Mouse (Mus musculus) thymus, adult 2 months (tissue): Measurements from ENCODE around the gene Phactr1. TPM values are rescaled to one million over a fixed set of nuclear protein-coding genes. Genes with fewer than 3 reads are reported as not detected.

Source experiments
- DNase-seq: peaks from one replicate; pipeline ENCODE4 v3.0.0; 2021
- H3K27ac ChIP-seq: fragments of 200-500 bp; 2 replicates; pipeline ENCODE4 v1.5.1; 2012; ENCODE audit warnings: low read length, control low read depth; ENCODE audit not compliant: control insufficient read depth, insufficient read depth
- H3K27me3 ChIP-seq: fragments of 200-500 bp; 2 replicates; pipeline ENCODE4 v1.6.1; 2012; ENCODE audit warnings: mild to moderate bottlenecking, low read length, moderate library complexity, mixed read lengths; ENCODE audit not compliant: control insufficient read depth, insufficient read depth
- H3K36me3 ChIP-seq: fragments of 200-500 bp; 2 replicates; pipeline ENCODE4 v1.6.1; 2012; ENCODE audit warnings: mild to moderate bottlenecking, low read length, moderate library complexity; ENCODE audit not compliant: control insufficient read depth, insufficient read depth
- H3K4me1 ChIP-seq: fragments of 200-500 bp; replicated peaks from 2 replicates; pipeline ENCODE4 v1.6.1; 2012; ENCODE audit warnings: low read length; ENCODE audit not compliant: control insufficient read depth, insufficient read depth
- H3K4me3 ChIP-seq: fragments of 200-500 bp; 2 replicates; pipeline ENCODE4 v1.5.1; 2012; ENCODE audit warnings: mild to moderate bottlenecking, low read length, control low read depth, moderate library complexity; ENCODE audit not compliant: control insufficient read depth, insufficient read depth
- CTCF ChIP-seq: fragments of 200-500 bp; IDR thresholded peaks from 2 replicates; pipeline ENCODE4 v1.5.1; 2012; ENCODE audit warnings: mild to moderate bottlenecking, control low read depth, low read length, moderate library complexity, borderline replicate concordance; ENCODE audit not compliant: control insufficient read depth, poor library complexity, insufficient read depth; ENCODE audit errors: extremely low read depth
- POLR2A ChIP-seq: fragments of 200-500 bp; IDR thresholded peaks from 2 replicates; pipeline ENCODE4 v1.6.1; 2012; ENCODE audit warnings: mild to moderate bottlenecking, low read length, control low read depth, moderate library complexity; ENCODE audit not compliant: control insufficient read depth, poor library complexity, insufficient read depth; ENCODE audit errors: extremely low read depth
- WGBS: fragments of 180-500 bp; shearing (Covaris S2); methylation state at CpG from one replicate; pipeline ENCODE4 v1.1.7; 2018; 5-methylcytosine and 5-hydroxymethylcytosine counted together
- polyA plus RNA-seq: library from polyadenylated mRNA; depleted of rRNA; stranded (reverse); fragments of >200 nt; gene quantifications from 2 replicates; pipeline ENCODE4 v1.2.3, GENCODE M21; 2012

The Phactr1 gene
- polyA plus RNA-seq, 1 experiment, result 0.82 TPM

DNA sequence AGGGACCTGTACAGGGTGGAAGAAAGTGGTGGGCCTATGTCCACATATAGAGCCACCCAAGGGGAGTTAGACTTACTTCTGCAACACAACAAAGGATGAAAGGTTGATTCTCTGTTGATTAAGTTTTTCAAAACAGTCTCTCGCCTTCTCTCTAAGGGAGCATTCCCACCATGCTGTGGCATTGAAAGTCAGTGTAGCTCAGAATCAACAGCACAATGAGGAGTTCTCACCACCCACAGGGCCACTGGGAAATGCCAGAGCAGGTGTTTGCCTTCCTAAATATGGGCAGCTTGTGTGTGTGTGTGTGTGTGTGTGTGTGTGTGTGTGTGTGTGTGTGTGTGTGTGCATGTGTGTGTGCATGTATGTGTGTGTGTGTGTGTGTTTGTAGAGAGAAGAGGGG lies 347.1 kb downstream of the Phactr1 start:
- DNase-seq, result no peak
- TF ChIP-seq CTCF (no peak), POLR2A (no peak)
- Histone ChIP-seq H3K27me3 (no peaks in the 10 kb centered on the region), H3K36me3 (no peaks in the 10 kb centered on the region), H3K4me1 (no peaks in the 10 kb centered on the region), H3K4me3 (no peak overlapping the region), H3K27ac (no peak overlapping the region)
- 80% methylated on average over 1 of the region's 1 CpGs for WGBS

DNA sequence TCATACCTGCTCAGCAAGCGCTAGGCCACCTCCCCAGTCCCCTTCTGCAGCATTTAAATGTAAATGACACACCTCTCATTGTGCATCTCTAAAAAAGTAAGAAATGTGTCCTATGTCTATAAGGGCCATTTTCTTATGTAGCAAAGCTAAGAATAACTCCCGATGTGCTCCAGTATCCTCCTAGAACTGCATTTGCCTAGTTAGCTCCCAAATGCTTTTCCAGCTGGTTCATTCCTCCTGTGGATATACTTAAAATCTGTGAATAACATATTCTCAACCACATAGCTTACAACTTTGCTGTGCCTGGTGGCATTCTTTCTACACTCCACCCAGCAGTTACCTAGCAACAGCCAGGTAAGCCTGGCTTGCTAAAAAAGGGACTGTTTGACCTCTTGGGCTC lies 349.8 kb downstream of the Phactr1 start:
- 93% methylated on average over 2 of the region's 2 CpGs for WGBS
- no peaks in the 10 kb centered on the region for H3K27me3 ChIP-seq
- DNase-seq, result no peak
- no peak for TF ChIP-seq CTCF
- no peak for TF ChIP-seq POLR2A
- H3K4me3 ChIP-seq, result no peak overlapping the region
- H3K36me3 ChIP-seq, result no peaks in the 10 kb centered on the region
- H3K27ac ChIP-seq, result no peak overlapping the region
- H3K4me1 ChIP-seq, result no peaks in the 10 kb centered on the region

- no peak overlapping the region for H3K4me3 ChIP-seq
- DNase-seq, result no peak
- H3K27ac ChIP-seq, result no peak overlapping the region
- no peaks in the 10 kb centered on the region for H3K4me1 ChIP-seq
- no peaks in the 10 kb centered on the region for H3K36me3 ChIP-seq
- H3K27me3 ChIP-seq, result no peaks in the 10 kb centered on the region
- TF ChIP-seq CTCF, result no peak
- no peak for TF ChIP-seq POLR2A
- WGBS, result 92% methylated on average over 3 of the region's 3 CpGs
These were observed 352.0 kb downstream of the Phactr1 start for GRCm38 (mm10) chr13:43032451-43032850.

DNA sequence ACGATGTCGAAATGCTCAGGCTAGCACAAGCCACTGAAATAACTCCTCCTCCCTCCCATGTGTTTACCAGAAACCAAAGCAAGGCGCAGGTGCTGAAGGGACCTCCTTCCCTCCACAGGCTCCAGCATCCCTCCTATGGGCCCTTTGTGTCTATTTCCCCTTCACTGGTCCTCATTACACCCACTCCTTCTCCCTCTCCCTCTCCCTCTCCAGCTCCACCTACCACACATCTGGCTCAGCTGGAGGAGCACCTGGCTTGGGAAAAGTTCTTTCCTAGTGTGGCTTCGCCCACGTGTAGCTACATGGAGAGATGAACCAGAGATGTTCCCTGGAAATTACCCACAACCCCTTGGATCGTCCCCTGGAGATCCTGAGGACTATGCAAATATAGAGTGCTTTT lies 356.1 kb downstream of the Phactr1 start:
- no peak for DNase-seq
- no peaks in the 10 kb centered on the region for H3K27me3 ChIP-seq
- no peaks in the 10 kb centered on the region for H3K4me1 ChIP-seq
- H3K27ac ChIP-seq, result no peak overlapping the region
- 79% methylated on average over 6 of the region's 6 CpGs for WGBS
- no peaks in the 10 kb centered on the region for H3K36me3 ChIP-seq
- TF ChIP-seq CTCF (no peak), POLR2A (no peak)
- no peak overlapping the region for H3K4me3 ChIP-seq

GRCm38 (mm10) chr13:43042766-43043165 lies 362.3 kb downstream of the Phactr1 start:
- Histone ChIP-seq H3K36me3 (no peaks in the 10 kb centered on the region), H3K4me1 (no peaks in the 10 kb centered on the region), H3K27ac (no peak overlapping the region), H3K4me3 (no peak overlapping the region), H3K27me3 (no peaks in the 10 kb centered on the region)
- DNase-seq, result no peak
- 80% methylated on average over 4 of the region's 4 CpGs for WGBS
- no peak for TF ChIP-seq CTCF
- no peak for TF ChIP-seq POLR2A

DNA sequence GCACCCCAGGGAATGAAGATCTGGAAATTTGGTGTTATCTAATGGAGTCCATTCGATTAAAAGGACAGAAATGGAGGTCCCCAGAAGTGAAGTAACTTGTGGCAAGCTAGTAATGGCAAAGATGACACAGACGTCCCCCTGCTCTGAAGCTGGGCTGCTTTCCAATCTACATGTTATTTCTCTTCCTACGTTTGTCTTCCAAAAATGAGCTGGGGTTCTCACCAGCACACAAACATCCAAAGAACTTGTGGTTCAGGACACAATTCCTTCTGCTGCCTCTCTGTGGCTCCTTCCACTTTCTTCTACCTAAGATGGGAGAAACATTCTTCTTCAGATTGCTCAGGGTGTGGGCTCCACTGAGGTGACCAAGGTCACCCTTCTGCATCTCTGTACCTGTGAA lies 368.1 kb downstream of the Phactr1 start:
- Histone ChIP-seq H3K27ac (no peak overlapping the region), H3K36me3 (no peaks in the 10 kb centered on the region), H3K4me1 (no peaks in the 10 kb centered on the region), H3K27me3 (no peaks in the 10 kb centered on the region), H3K4me3 (no peak overlapping the region)
- TF ChIP-seq POLR2A (no peak), CTCF (no peak)
- DNase-seq, result no peak
- 73% methylated on average over 3 of the region's 3 CpGs for WGBS

- no peak overlapping the region for H3K27ac ChIP-seq
- no peaks in the 10 kb centered on the region for H3K4me1 ChIP-seq
- no peak overlapping the region for H3K4me3 ChIP-seq
- WGBS, result 100% methylated on average over 1 of the region's 1 CpGs
- DNase-seq, result no peak
- H3K36me3 ChIP-seq, result no peaks in the 10 kb centered on the region
- no peaks in the 10 kb centered on the region for H3K27me3 ChIP-seq
- TF ChIP-seq POLR2A (no peak), CTCF (no peak)
These were observed 372.8 kb downstream of the Phactr1 start for GRCm38 (mm10) chr13:43053201-43053600.
